Mouse (Mus musculus) ZHBTc4 (cell line): ENCODE results near the gene 1700003F12Rik.

Source experiments
- DNase-seq: peaks from one replicate; pipeline ENCODE4 v3.0.0-alpha.2; 2011; ENCODE audit warnings: low read depth, low spot score

The 1700003F12Rik gene

DNA sequence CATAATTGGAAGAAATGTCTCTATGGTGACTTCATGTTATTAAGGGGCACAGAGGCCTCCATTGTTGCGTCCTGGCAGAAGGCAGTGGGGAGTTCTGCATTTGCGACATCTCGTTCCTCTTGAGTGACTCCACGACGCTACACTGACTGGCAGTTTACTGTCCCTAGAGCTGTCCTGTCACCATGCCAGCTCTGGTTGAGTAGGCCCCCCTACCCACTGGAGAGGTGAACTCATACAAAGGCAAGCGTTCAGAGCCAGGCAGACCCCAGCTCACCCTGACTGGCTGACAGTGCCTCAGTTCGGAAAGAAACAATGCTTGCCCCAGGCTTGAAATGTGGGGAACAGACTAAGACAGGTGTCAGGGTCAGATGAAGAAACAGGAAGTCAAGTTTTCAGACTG is 27.4 kb downstream of the 1700003F12Rik start:
- no peak for DNase-seq

DNA sequence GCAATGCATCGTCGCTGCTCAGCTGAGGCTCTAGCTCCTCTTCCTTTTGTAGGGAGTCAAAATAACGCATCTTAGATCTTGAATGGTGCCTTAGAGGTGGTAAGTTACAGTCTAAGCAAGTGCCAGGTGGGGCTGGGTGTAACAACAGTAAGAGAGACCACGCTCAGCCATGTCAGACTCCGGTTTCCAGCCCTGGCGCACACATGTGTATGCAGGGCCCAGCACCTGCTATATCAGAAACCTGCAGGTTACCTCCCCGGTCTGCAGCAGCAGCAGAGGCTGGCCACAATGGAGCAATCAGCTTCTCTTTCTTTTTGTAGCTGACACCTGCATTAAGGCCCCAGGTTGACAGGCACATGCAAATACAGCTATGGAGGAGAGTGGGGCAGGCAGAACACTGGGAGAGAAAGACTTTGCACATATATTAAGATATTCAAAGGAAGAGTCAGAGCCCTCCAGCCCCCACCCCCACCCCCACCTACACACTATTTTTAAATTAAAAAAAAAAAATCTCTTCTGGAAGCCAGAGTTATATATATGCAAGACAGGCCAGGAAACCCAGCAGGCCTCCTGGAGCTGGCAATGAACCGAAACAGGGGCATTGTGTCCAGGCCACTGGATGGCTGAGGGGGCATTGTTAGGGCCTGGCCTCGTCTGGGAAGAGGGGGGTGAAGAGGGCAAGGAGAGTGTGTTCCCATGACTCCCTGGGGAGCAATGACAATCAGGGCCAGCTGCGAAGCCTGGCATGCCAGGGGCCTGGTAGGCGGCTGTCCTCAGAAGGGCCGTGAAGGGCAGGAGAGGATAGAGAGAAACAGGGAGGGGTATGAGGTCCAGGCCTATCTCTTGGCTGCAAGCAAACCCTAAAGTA is 30.2 kb downstream of the 1700003F12Rik start:
- DNase-seq: no peak

DNA sequence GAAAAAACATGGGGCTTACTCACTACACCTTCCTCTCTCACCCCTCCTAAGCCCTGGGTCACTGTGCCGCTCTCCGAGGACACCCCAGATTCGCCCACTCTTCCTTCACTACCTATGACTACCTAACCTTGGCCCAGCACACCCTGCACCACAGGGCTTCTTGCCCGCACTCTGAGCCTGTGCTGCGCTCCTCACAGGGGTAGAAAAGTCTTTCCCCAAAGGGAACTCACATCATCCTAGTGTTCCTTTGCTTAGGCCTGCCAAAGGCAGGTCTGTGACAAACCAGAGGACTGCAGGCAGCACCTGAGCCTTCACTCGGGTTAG is 30.8 kb downstream of the 1700003F12Rik start:
- DNase-seq: no peak

DNA sequence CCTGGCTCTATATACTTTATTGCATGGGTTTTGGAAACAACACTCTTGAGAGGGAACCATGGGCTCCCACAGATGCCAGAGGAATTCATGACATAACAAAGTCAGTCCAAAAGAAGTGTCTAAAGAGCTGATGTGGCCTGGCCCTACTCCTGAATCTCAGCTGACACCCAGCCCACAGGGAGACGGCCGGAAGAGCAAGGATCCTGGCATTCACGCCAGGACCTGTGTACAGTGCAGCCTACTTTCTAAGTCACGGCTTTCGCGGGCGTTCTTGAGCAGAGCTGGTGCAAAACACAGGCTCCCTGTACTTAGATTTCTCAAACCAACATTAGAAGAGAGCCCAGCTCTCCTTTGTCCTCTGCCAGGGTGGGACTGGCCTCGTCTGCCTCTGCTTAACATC is 33.7 kb downstream of the 1700003F12Rik start:
- no peak for DNase-seq

DNA sequence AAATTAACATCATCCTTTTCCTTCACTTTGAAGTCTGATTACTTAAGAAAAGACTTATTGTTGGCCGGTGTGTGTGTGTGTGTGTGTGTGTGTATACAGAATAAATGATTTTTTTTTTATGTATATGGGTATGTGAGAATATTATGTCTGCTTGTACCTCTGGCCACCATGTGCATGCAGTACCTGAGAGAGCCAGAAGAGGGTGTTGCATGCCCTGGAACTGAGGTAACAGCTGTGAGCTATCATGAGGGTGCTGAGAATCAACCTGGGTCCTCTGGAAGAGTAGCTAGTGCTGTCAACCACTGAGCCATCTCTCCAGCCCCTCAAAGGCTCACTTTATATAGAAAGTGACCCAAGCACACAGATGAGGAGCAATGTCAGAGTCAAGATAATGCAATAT is 34.5 kb downstream of the 1700003F12Rik start:
- peak; percentile 70 for DNase-seq

DNA sequence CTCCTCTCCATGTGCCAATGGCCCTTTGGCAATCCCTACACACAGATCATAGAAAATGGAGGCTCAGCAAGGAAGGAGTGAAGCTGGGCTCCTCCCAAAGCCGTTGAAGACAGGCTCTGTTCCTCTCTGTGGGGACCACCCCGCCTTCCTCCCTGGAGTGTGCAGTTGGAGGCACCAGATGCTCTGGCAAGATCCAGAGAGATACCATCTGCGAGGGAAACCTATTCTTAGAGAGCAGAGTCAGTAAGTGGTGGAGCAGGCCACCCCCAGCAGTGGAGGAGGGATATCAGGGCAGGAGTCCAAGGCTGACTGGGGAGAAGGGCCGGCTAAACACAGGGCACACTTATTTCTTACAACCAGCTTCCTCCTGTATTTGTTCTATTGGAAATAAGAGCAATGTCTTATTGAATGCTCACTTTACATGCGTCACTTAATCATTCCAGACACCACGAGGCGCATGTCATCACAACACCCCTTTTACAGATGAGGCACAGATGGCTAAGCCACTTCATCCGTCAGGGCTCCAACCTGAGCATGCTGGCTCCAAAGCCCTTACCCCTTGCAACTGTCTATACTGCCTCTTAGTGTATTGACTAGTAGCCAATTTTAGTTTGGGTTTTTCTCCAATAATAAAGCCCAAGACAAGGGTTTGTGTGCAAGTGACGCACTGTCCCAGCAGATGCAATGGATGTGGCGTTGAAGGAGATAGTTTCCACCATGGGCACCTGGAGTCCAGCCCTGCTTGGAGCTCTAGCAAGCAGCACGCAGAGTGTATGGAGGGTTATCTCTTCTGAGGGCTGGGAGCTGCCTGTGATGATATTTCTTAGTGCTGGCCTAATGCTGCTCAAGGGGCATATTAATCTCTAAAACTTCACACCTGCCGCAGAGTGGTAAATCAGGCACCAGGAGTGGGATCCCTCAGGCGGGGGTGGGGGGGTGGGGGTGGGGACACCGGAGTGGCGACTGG is 37.3 kb downstream of the 1700003F12Rik start:
- DNase-seq: no peak

DNA sequence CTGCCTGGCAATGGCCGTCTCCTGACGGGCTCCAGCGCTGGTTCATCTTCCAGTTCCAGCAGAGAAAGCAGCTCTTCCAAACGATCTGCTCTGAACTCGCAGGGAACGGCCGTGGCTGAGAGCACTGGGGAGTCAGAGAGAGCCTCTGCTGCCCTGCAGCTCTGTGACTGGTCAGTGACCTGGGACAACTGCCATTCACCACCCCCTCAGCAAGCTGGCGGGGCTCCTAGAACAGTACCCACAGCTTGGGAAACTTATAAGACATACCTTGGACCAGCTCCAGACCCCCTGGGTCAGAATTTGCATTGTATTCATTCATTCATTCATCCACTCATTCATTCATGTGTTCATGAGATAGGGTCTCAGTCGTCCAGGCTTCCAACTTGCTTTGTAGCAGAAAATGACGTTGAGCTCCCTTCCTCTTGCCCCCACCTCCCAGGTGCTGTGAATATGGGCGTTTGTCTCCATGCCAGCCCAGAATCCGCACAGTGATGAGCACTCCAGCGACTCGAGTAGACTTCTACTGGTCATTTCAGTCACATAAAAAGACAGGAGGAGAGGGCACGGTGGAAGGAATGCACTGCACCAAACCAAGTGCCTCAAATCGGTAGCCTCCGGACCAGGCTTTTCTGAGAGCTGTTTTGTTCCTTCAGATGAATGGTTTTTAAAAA is 38.2 kb downstream of the 1700003F12Rik start:
- no peak for DNase-seq

DNA sequence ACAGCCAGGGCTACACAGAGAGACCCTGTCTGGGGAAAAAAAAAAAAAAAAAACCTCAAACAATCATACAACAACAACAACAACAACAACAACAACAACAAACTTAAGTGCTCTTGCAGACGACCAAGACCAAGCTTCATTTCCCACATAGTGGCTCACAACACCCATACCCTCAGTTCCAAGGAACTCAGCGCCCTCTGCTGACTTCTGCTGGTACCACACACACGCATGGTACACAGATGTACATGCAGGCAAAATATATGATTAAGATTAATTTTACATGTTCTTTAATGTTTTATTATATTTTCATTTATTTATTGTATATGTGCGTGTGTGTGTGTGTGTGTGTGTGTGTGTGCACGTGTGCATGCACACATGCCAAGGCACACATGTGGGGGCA is 39.5 kb downstream of the 1700003F12Rik start:
- DNase-seq: peak; percentile 81

DNA sequence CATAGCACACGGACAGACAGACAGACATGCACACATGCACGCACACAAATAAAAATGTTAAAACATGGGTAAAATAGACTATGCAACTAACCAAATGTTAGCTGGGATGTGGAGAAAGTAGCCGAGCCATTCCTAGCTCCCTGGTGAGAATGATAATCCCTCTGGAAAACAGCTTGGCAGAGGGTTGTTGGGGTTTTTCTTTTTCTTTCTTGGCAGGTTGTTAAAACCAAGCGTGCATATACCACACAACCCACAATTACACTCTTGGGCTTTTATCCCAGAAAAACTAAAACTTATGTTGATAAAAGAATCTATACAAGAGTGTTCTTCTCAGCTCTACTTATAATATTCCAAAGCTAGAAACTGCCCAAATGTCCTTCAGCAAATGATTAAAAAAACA is 42.2 kb downstream of the 1700003F12Rik start:
- no peak for DNase-seq

DNA sequence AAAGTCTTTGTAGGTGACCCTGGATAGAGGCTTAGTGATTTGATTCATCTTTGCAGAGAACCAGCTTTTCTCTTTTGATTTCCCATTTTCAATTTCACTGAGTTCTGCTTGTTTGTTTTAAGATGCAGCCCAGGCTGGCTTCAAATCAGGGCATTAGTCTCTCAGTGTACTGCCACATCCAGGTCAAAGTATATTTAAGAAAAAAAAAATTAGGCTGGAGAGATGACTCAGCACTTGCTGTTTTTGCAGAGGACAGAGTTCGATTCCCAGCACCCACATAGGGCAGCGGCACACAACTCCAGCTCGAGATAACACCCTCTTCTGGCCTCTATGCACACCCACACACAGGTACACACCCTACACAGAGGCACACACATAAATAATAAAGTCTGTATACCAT is 44.4 kb downstream of the 1700003F12Rik start:
- DNase-seq: no peak

DNA sequence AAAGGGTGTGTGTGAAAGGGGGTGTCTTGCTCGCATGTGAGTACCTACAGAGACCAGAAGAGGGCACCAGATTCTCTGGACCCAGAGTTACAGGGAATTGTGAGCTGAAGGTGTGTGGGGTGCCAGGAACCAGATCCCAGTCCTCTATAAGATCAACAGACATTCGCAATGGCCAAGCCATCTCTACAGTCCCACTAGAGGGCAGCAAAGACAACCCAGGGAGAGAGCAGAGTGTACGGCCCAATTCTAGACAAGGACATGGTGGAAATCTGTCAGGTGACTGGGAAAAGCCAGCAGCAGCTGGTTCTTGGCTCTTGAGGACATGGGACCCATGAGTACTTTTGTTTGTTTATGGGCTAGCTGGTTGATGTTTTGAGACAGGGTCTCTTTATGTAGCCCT is 46.1 kb downstream of the 1700003F12Rik start:
- peak; percentile 96 for DNase-seq

DNA sequence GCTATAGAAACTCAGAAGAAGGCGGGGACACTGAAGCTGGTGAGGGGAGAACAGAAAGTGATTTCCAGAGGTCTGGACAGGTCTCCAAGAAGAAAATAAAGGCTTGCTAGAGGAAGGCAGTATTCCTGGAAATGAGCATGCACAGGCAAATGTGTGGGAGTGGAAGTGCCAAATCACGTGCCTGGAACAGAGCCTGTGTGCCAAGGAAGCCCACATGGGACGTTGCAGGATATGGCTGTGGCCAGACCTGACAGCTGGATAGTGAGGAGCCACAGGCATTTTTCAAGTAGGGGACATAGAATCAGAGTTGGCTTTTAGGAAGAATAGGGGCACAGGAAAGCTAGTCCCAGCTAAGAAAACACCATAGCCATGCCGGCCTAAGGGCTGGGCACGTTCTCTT is 48.9 kb downstream of the 1700003F12Rik start:
- DNase-seq: no peak

DNA sequence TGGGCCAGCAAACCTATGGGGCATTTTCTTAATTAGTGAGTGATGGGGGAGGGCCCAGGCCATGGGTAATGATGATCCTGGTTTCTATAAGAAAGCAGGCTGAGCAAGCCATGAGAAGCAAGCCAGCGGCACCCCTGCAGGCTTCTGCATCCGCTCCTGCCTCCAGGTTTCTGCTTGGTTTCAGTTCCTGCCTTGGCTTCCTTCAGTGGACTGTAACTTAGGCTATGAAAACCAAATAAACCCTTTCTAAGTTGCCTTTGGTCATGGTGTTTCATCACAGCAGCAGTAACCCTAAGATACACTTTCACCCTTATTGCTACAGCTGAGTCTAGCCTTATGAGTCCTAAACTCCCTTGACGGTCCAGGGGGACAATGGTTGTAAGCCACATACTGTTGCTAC is 50.5 kb downstream of the 1700003F12Rik start:
- DNase-seq: no peak
